Mouse (Mus musculus): ENCODE measurements around the gene Fmr1nb.
"Not testable (repeated sequence)": the region's sequence is repeated elsewhere in the genome, so short reads cannot be mapped to it uniquely, and the experiment has no call there.

The Fmr1nb gene

GRCm38 (mm10) chrX:68761606-68762005, at the start of gene Fmr1nb:
Gene Fmr1nb, plus strand, starts transcription at chrX:68761839.
- no peak for DNase-seq (ENCODE audit: low read depth, low spot score)

GRCm38 (mm10) chrX:68736902-68737301, 24.7 kb upstream of the Fmr1nb start:
- no peak for DNase-seq (ENCODE audit: low read depth, low spot score)

- no peak for DNase-seq (ENCODE audit: low read depth, low spot score)
Measured at GRCm38 (mm10) chrX:68740088-68740487, 21.6 kb upstream of the Fmr1nb start.

GRCm38 (mm10) chrX:68820449-68820848, 58.8 kb downstream of the Fmr1nb start:
- DNase-seq (ENCODE audit: low read depth, low spot score): not testable (repeated sequence)

- DNase-seq (ENCODE audit: low read depth, low spot score): not testable (repeated sequence)
Measured at GRCm38 (mm10) chrX:68821059-68821458, 59.4 kb downstream of the Fmr1nb start, which contains the start of gene Gm14698. Gene Gm14698, plus strand, starts transcription at chrX:68821093.

GRCm38 (mm10) chrX:68839548-68840444, 78.2 kb downstream of the Fmr1nb start:
- DNase-seq (ENCODE audit: low read depth, low spot score): peak; percentile 6
